Mouse (Mus musculus) spleen, adult 2 months (tissue): ENCODE data around the gene Smap2.

Experiments
- CTCF ChIP-seq: fragments of 200-500 bp; IDR thresholded peaks from 2 replicates; pipeline ENCODE4 v1.5.1; 2011; ENCODE audit warnings: mild to moderate bottlenecking, inconsistent platforms; ENCODE audit not compliant: insufficient read depth, insufficient read length, insufficient replicate concordance; ENCODE audit errors: extremely low read depth
- POLR2A ChIP-seq: fragments of 200-500 bp; IDR thresholded peaks from 2 replicates; pipeline ENCODE4 v1.6.1; 2011; ENCODE audit warnings: low read depth, low read length, inconsistent platforms

GRCm38 (mm10) chr4:120974711-120975427 is 42.2 kb downstream of the Smap2 start:
- TF ChIP-seq CTCF = no peak
- no peak for TF ChIP-seq POLR2A
